Mouse (Mus musculus) limb, embryonic 13.5 days (tissue): ENCODE data around the gene Abhd6. TPM values are rescaled to one million over a fixed set of nuclear protein-coding genes. Genes with fewer than 3 reads are reported as not detected.

Source experiments
- ATAC-seq: fragments of 200-750 bp; cut with Nextera tagmentation; 2 replicates; pipeline ENCODE4 v1.8.0; 2017; ENCODE audit warnings: low read depth, moderate number of reproducible peaks, moderate TSS enrichment; ENCODE audit not compliant: low FRiP score
- H3K27ac ChIP-seq: fragments of 300-500 bp; sonication (generic); 2 replicates; pipeline ENCODE4 v1.5.1; 2015; ENCODE audit warnings: inconsistent platforms, mild to moderate bottlenecking, moderate library complexity
- H3K27me3 ChIP-seq: fragments of 300-500 bp; sonication (generic); 2 replicates; pipeline ENCODE4 v1.6.1; 2015; ENCODE audit warnings: mild to moderate bottlenecking, inconsistent platforms
- H3K36me3 ChIP-seq: fragments of 300-500 bp; sonication (generic); 2 replicates; pipeline ENCODE4 v1.6.1; 2015; ENCODE audit warnings: inconsistent platforms, mild to moderate bottlenecking, moderate library complexity
- H3K4me1 ChIP-seq: fragments of 300-500 bp; sonication (generic); 2 replicates; pipeline ENCODE4 v1.6.1; 2015; ENCODE audit warnings: inconsistent platforms
- H3K4me2 ChIP-seq: fragments of 300-500 bp; sonication (generic); replicated peaks from 2 replicates; pipeline ENCODE4 v1.6.1; 2015; ENCODE audit warnings: inconsistent platforms, mild to moderate bottlenecking, moderate library complexity
- H3K4me3 ChIP-seq: fragments of 300-500 bp; sonication (generic); 2 replicates; pipeline ENCODE4 v1.5.1; 2015; ENCODE audit warnings: moderate library complexity, mild to moderate bottlenecking, inconsistent platforms
- H3K9ac ChIP-seq: fragments of 300-500 bp; sonication (generic); 2 replicates; pipeline ENCODE4 v1.6.1; 2015; ENCODE audit warnings: mild to moderate bottlenecking, inconsistent platforms
- H3K9me3 ChIP-seq: fragments of 300-500 bp; sonication (generic); 2 replicates; pipeline ENCODE4 v1.6.1; 2016; ENCODE audit warnings: inconsistent platforms
- WGBS: fragments of 180-500 bp; shearing (Covaris S2); methylation state at CpG from one replicate; pipeline ENCODE4 v1.1.7; 2015; 5-methylcytosine and 5-hydroxymethylcytosine counted together
- polyA plus RNA-seq: library from polyadenylated mRNA; unstranded; fragments of >200 nt; fragmentation: Nextera tagmentation; extraction: Ambion mirVana; gene quantifications from 2 replicates; pipeline ENCODE4 v1.2.1, GENCODE M21; 2015

Abhd6 gene
- polyA plus RNA-seq, 1 experiment from 2014 or later: 19.8 TPM

DNA sequence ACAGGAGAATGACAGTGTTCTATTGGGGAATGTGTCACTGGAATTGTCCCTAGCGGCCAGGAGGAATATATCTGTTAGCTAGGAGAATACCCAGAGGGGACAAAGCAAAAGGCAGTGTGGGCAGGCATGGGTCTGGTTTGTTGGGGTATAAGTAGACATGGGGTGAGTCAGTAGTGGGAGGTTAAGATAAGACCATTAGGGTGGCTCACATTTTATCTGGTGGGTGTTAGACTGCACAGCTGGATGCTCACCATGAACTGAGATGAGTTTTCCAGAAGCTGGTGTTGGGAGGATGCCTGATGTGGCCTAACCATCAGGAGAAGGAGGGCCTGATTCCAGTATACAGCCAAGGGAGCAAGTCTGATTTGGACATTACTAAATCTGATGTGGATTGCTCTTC is 14.2 kb downstream of the Abhd6 start:
- Histone ChIP-seq H3K27ac (no peak overlapping the region), H3K9me3 (no peaks in the 10 kb centered on the region), H3K4me3 (no peak overlapping the region), H3K4me1 (0 out of 2 replicates have a peak, but pooled peaks cover 5% of the 10 kb centered on the region), H3K27me3 (peaks cover 3% of the 10 kb centered on the region; the same call in 1 of the 2 replicates), H3K4me2 (no peak overlapping the region), H3K9ac (no peak overlapping the region), H3K36me3 (no peaks in the 10 kb centered on the region)
- no peak for ATAC-seq
- 88% methylated on average over 1 of the region's 1 CpGs for WGBS

GRCm38 (mm10) chr14:8020011-8020410 is 17.3 kb downstream of the Abhd6 start:
- H3K27ac ChIP-seq: no peak overlapping the region
- no peaks in the 10 kb centered on the region for H3K4me1 ChIP-seq
- H3K9ac ChIP-seq: no peak overlapping the region
- 89% methylated on average over 1 of the region's 1 CpGs for WGBS
- H3K27me3 ChIP-seq: no peaks in the 10 kb centered on the region
- H3K36me3 ChIP-seq: no peaks in the 10 kb centered on the region
- no peaks in the 10 kb centered on the region for H3K9me3 ChIP-seq
- no peak for ATAC-seq
- H3K4me2 ChIP-seq: no peak overlapping the region
- H3K4me3 ChIP-seq: no peak overlapping the region

DNA sequence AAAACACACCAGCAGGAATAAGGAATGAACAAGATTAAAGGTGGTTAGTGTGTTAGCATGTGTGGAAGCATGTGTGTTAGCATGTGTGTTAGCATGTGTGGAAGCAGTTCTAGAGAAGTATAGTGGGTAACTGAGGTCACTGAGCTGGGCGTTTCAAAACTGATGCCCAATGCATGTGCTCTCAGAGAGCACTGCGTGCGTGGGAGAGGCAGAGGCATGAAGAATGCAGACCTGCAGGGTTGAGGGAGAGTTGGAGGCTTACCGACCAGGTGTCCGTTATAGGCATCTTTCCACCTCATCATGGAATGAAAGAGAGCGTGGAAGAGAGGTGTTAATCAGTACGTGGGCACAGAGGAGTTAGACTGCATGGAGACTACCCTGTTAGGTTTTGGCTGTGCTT is 17.8 kb downstream of the Abhd6 start:
- Histone ChIP-seq H3K9ac (no peak overlapping the region), H3K27me3 (no peaks in the 10 kb centered on the region), H3K4me1 (no peaks in the 10 kb centered on the region), H3K4me2 (no peak overlapping the region), H3K27ac (no peak overlapping the region), H3K36me3 (no peaks in the 10 kb centered on the region), H3K9me3 (no peaks in the 10 kb centered on the region), H3K4me3 (no peak overlapping the region)
- WGBS: 77% methylated on average over 7 of the region's 7 CpGs
- no peak for ATAC-seq

- H3K27me3 ChIP-seq: no peaks in the 10 kb centered on the region
- no peaks in the 10 kb centered on the region for H3K9me3 ChIP-seq
- H3K4me2 ChIP-seq: no peak overlapping the region
- no peak overlapping the region for H3K27ac ChIP-seq
- H3K9ac ChIP-seq: no peak overlapping the region
- H3K4me1 ChIP-seq: 0 out of 2 replicates have a peak, but pooled peaks cover 3% of the 10 kb centered on the region
- no peak overlapping the region for H3K4me3 ChIP-seq
- ATAC-seq: no peak
- WGBS: 38% methylated on average over 6 of the region's 6 CpGs
- H3K36me3 ChIP-seq: no peaks in the 10 kb centered on the region
Measured at GRCm38 (mm10) chr14:8024469-8024868, 21.8 kb downstream of the Abhd6 start.

GRCm38 (mm10) chr14:8024936-8025335 is 22.2 kb downstream of the Abhd6 start:
- no peak overlapping the region for H3K4me2 ChIP-seq
- no peak overlapping the region for H3K27ac ChIP-seq
- no peaks in the 10 kb centered on the region for H3K9me3 ChIP-seq
- H3K27me3 ChIP-seq: no peaks in the 10 kb centered on the region
- no peak for ATAC-seq
- 89% methylated on average over 10 of the region's 10 CpGs for WGBS
- H3K36me3 ChIP-seq: no peaks in the 10 kb centered on the region
- no peak overlapping the region for H3K4me3 ChIP-seq
- H3K4me1 ChIP-seq: 0 out of 2 replicates have a peak, but pooled peaks cover 3% of the 10 kb centered on the region
- H3K9ac ChIP-seq: no peak overlapping the region

- WGBS: 67% methylated on average over 10 of the region's 10 CpGs
- no peaks in the 10 kb centered on the region for H3K36me3 ChIP-seq
- no peaks in the 10 kb centered on the region for H3K9me3 ChIP-seq
- H3K27me3 ChIP-seq: no peaks in the 10 kb centered on the region
- no peak overlapping the region for H3K4me2 ChIP-seq
- no peak overlapping the region for H3K4me3 ChIP-seq
- no peak overlapping the region for H3K9ac ChIP-seq
- H3K4me1 ChIP-seq: 0 out of 2 replicates have a peak, but pooled peaks cover 8% of the 10 kb centered on the region
- no peak overlapping the region for H3K27ac ChIP-seq
- ATAC-seq: no peak
Measured at GRCm38 (mm10) chr14:8026769-8027531, 24.2 kb downstream of the Abhd6 start.

- Histone ChIP-seq H3K4me1 (0 out of 2 replicates have a peak, but pooled peaks cover 8% of the 10 kb centered on the region), H3K9me3 (no peaks in the 10 kb centered on the region), H3K27ac (no peak overlapping the region), H3K4me2 (no peak overlapping the region), H3K4me3 (no peak overlapping the region), H3K36me3 (no peaks in the 10 kb centered on the region), H3K27me3 (no peaks in the 10 kb centered on the region), H3K9ac (no peak overlapping the region)
- no peak for ATAC-seq
- 85% methylated on average over 5 of the region's 5 CpGs for WGBS
Measured at GRCm38 (mm10) chr14:8028086-8028485, 25.4 kb downstream of the Abhd6 start.

DNA sequence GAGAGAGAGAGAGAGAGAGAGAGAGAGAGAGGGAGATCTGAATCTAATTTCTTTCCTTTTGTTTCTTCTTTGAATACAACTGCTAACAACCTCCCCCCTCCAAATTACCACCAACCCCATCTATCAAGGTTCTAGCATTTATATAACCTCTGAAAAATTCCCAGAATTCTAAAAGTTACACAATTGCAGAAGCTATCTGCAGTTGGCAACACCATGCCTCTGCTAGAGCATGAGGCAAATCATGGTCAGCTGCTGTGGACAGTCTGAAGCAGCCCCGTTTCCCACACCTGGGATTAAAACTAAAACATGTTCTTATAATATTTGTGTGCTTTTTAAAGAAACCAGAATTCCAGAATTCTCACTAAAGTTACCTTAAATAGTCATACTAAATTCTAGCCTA is 27.1 kb downstream of the Abhd6 start:
- ATAC-seq: no peak
- Histone ChIP-seq H3K4me2 (no peak overlapping the region), H3K36me3 (no peaks in the 10 kb centered on the region), H3K9ac (no peak overlapping the region), H3K4me3 (no peak overlapping the region), H3K27ac (no peak overlapping the region), H3K4me1 (0 out of 2 replicates have a peak, but pooled peaks cover 8% of the 10 kb centered on the region), H3K9me3 (no peaks in the 10 kb centered on the region), H3K27me3 (no peaks in the 10 kb centered on the region)
- WGBS: 89% methylated on average over 1 of the region's 1 CpGs

DNA sequence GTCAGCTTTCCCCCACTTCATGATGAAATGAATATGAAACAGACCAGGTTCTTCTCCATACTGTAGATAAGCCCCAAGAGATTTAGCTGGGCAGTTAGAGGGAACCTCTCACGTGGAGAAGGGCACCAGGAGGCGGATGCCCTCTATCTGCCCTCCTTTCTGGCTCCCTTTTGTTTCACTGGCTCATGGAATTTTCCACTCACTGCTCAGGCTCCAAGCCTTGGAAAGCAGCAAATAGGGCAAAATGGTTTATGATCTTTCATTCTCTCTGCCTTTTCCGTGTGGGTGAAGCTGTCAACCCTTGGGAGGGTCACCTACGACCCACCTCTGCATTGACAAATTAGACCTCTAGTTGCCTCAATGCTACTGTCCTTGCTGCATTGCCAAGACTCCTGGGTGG is 27.8 kb downstream of the Abhd6 start:
- no peak overlapping the region for H3K9ac ChIP-seq
- 66% methylated on average over 4 of the region's 4 CpGs for WGBS
- no peak overlapping the region for H3K4me2 ChIP-seq
- H3K4me3 ChIP-seq: no peak overlapping the region
- H3K36me3 ChIP-seq: no peaks in the 10 kb centered on the region
- no peak for ATAC-seq
- H3K27ac ChIP-seq: no peak overlapping the region
- no peaks in the 10 kb centered on the region for H3K27me3 ChIP-seq
- H3K9me3 ChIP-seq: no peaks in the 10 kb centered on the region
- 0 out of 2 replicates have a peak, but pooled peaks cover 8% of the 10 kb centered on the region for H3K4me1 ChIP-seq

DNA sequence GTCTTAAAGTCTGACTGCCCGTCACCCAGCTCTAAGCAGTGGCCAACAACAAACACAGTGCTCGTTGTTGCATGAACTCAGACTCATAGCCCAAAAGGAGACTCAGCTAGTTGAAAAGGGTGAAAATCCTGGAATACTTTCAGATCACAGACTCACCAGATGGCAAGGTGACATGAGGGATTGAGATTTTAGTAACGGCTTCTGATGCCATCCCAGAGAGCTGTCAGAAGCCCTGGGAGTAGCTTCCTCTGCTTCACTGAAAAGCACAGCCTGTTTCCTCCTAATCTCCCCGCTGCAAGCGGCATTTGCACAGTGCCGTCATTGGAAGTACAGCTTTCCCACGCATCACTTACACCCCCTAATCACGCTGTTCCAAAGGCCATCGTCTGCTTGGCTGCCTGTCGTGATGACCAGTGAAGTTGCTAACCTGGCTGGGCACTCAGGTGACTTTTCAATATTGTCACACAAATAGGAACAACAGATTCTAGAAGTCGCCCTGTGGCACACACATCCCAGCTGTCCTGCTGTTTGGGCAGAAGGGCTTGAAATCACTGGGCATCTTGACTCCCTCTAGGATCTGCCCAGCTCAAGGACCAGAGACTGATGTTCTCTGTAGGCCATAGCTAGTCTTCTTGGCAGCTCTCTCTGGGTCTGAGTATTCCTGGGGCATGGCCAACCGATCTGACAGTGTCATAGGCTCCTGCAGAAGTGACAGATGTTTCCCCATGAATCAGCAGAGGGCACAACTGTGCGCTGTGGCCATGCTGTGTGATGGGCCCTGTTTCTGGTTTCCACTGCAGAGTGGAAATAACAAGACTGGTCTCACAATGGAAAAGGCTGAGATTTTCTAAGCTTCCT is 29.6 kb downstream of the Abhd6 start:
- WGBS: 84% methylated on average over 13 of the region's 13 CpGs
- Histone ChIP-seq H3K9me3 (no peaks in the 10 kb centered on the region), H3K27me3 (no peaks in the 10 kb centered on the region), H3K4me2 (no peak overlapping the region), H3K9ac (no peak overlapping the region), H3K4me1 (0 out of 2 replicates have a peak, but pooled peaks cover 8% of the 10 kb centered on the region), H3K4me3 (no peak overlapping the region), H3K36me3 (no peaks in the 10 kb centered on the region), H3K27ac (no peak overlapping the region)
- ATAC-seq: no peak

DNA sequence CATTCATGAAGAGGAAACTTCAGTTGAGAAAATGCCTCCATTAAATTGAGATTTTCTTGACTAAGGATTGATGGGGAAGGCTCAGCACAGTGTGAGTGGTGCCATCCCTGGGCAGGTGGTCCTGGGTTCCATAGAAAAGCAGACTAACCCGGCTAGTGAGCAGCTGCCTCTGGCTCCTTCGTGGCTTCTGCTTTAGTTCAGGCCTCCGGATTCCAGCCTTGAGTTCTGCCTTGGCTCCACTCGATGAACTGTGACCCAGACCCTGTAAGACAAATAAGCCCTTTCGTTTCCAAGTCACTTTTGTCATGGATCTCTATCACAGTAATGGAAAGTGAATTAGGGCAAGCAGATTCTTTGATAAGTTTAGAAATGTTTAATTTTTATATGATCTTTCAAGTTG is 31.9 kb downstream of the Abhd6 start:
- H3K9me3 ChIP-seq: no peaks in the 10 kb centered on the region
- no peak overlapping the region for H3K4me2 ChIP-seq
- H3K27ac ChIP-seq: no peak overlapping the region
- H3K9ac ChIP-seq: no peak overlapping the region
- H3K4me3 ChIP-seq: no peak overlapping the region
- 0 out of 2 replicates have a peak, but pooled peaks cover 5% of the 10 kb centered on the region for H3K4me1 ChIP-seq
- H3K27me3 ChIP-seq: no peaks in the 10 kb centered on the region
- WGBS: 79% methylated on average over 5 of the region's 5 CpGs
- no peaks in the 10 kb centered on the region for H3K36me3 ChIP-seq
- no peak for ATAC-seq

DNA sequence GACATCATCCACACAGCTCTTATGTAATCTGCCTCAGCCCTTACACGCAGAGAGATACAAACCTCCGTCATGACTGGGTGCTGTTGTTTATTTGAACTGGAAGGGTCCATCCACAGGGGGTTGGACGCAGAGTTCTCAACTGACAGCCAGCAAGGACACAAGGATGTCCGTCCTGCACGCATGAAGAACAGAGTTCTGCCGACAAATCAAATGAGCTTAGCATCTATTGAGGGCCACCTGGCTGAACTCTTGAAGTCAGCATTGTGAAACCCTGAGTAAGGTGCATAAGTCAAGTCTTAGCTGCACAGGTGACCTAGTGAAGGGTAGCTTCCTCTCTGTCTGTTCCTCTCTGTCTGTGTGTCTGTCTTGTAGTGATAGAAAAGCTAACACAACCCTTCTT is 33.2 kb downstream of the Abhd6 start:
- Histone ChIP-seq H3K9ac (no peak overlapping the region), H3K4me3 (no peak overlapping the region), H3K4me2 (no peak overlapping the region), H3K9me3 (no peaks in the 10 kb centered on the region), H3K36me3 (no peaks in the 10 kb centered on the region; the same call in 1 of the 2 replicates), H3K4me1 (no peaks in the 10 kb centered on the region), H3K27me3 (no peaks in the 10 kb centered on the region), H3K27ac (no peak overlapping the region)
- 90% methylated on average over 6 of the region's 6 CpGs for WGBS
- ATAC-seq: no peak
